Mouse (Mus musculus) brown adipose tissue, adult 24 weeks (tissue): ENCODE measurements around the gene Dcaf17. TPM values are rescaled to one million over a fixed set of nuclear protein-coding genes. Genes with fewer than 3 reads are reported as not detected.

Source experiments
- H3K27ac ChIP-seq: fragments of 200-500 bp; replicated peaks from 2 replicates; pipeline ENCODE4 v1.5.1; 2012; ENCODE audit warnings: low read depth, mild to moderate bottlenecking, low read length
- H3K4me1 ChIP-seq: fragments of 200-500 bp; 2 replicates; pipeline ENCODE4 v1.6.1; 2012; ENCODE audit warnings: low read length, mixed read lengths; ENCODE audit not compliant: control insufficient read depth, insufficient read depth, insufficient read length
- H3K4me3 ChIP-seq: fragments of 200-500 bp; 2 replicates; pipeline ENCODE4 v1.5.1; 2012; ENCODE audit warnings: low read depth, mild to moderate bottlenecking, low read length, moderate library complexity; ENCODE audit not compliant: insufficient read depth
- polyA plus RNA-seq: library from polyadenylated mRNA; stranded (reverse); fragments of >200 nt; gene quantifications from 2 replicates; pipeline ENCODE4 v1.2.4, GENCODE M21; 2012; ENCODE audit not compliant: missing spikeins, insufficient read depth, insufficient read length

The Dcaf17 gene
- polyA plus RNA-seq, 1 experiment, result 6.5 TPM

GRCm38 (mm10) chr2:71033987-71034386, 21.1 kb upstream of the Dcaf17 start:
- Histone ChIP-seq H3K4me1 (no peaks in the 10 kb centered on the region), H3K27ac (no peak overlapping the region), H3K4me3 (no peak overlapping the region)

- no peak overlapping the region for H3K4me3 ChIP-seq
- no peaks in the 10 kb centered on the region for H3K4me1 ChIP-seq
- H3K27ac ChIP-seq, result no peak overlapping the region
These were observed 17.7 kb upstream of the Dcaf17 start for GRCm38 (mm10) chr2:71037447-71037846.

GRCm38 (mm10) chr2:71039522-71040121, 15.5 kb upstream of the Dcaf17 start:
- Histone ChIP-seq H3K4me1 (no peaks in the 10 kb centered on the region), H3K27ac (no peak overlapping the region), H3K4me3 (no peak overlapping the region)

GRCm38 (mm10) chr2:71046151-71046550, 9.0 kb upstream of the Dcaf17 start:
- Histone ChIP-seq H3K4me1 (no peaks in the 10 kb centered on the region), H3K4me3 (no peak overlapping the region), H3K27ac (no peak overlapping the region)

GRCm38 (mm10) chr2:71046751-71047320, 8.3 kb upstream of the Dcaf17 start:
- Histone ChIP-seq H3K27ac (no peak overlapping the region), H3K4me1 (no peaks in the 10 kb centered on the region), H3K4me3 (no peak overlapping the region)

- Histone ChIP-seq H3K27ac (no peak overlapping the region), H3K4me1 (no peaks in the 10 kb centered on the region), H3K4me3 (no peak overlapping the region)
These were observed 6.2 kb upstream of the Dcaf17 start for GRCm38 (mm10) chr2:71048896-71049295.

GRCm38 (mm10) chr2:71050511-71050910, 4.6 kb upstream of the Dcaf17 start:
- Histone ChIP-seq H3K4me3 (no peak overlapping the region), H3K27ac (no peak overlapping the region), H3K4me1 (no peaks in the 10 kb centered on the region)

GRCm38 (mm10) chr2:71054716-71055115, 412 bp upstream of the Dcaf17 start:
- Histone ChIP-seq H3K4me1 (no peaks in the 10 kb centered on the region), H3K27ac (no peak overlapping the region)

GRCm38 (mm10) chr2:71056115-71056835, 1.1 kb downstream of the Dcaf17 start:
- Histone ChIP-seq H3K27ac (peak overlapping the region; percentile 89), H3K4me3 (peak overlapping the region; percentile 99), H3K4me1 (no peaks in the 10 kb centered on the region)

More at GRCm38 (mm10) chr2:71054716-71055115, 412 bp upstream of the Dcaf17 start:
- peak overlapping the region; percentile 96 for H3K4me3 ChIP-seq

GRCm38 (mm10) chr2:71071601-71072000, 16.5 kb downstream of the Dcaf17 start:
- no peak overlapping the region for H3K4me3 ChIP-seq
- no peaks in the 10 kb centered on the region for H3K4me1 ChIP-seq

GRCm38 (mm10) chr2:71073330-71073729, 18.2 kb downstream of the Dcaf17 start:
- Histone ChIP-seq H3K27ac (no peak overlapping the region), H3K4me3 (no peak overlapping the region), H3K4me1 (no peaks in the 10 kb centered on the region)

More at GRCm38 (mm10) chr2:71071601-71072000, 16.5 kb downstream of the Dcaf17 start:
- no peak overlapping the region for H3K27ac ChIP-seq

GRCm38 (mm10) chr2:71073828-71074227, 18.7 kb downstream of the Dcaf17 start:
- Histone ChIP-seq H3K4me3 (no peak overlapping the region), H3K4me1 (no peaks in the 10 kb centered on the region), H3K27ac (no peak overlapping the region)

GRCm38 (mm10) chr2:71082416-71082815, 27.3 kb downstream of the Dcaf17 start:
- Histone ChIP-seq H3K4me3 (no peak overlapping the region), H3K27ac (no peak overlapping the region), H3K4me1 (no peaks in the 10 kb centered on the region)

- Histone ChIP-seq H3K4me1 (no peaks in the 10 kb centered on the region), H3K27ac (no peak overlapping the region), H3K4me3 (no peak overlapping the region)
These were observed 28.5 kb downstream of the Dcaf17 start for GRCm38 (mm10) chr2:71083454-71084193.

- no peak overlapping the region for H3K27ac ChIP-seq
- H3K4me3 ChIP-seq, result no peak overlapping the region
- H3K4me1 ChIP-seq, result no peaks in the 10 kb centered on the region
These were observed 34.6 kb downstream of the Dcaf17 start for GRCm38 (mm10) chr2:71089766-71090165.
